Mouse (Mus musculus) hindbrain, embryonic 13.5 days (tissue): ENCODE measurements around the gene Spocd1. TPM values are rescaled to one million over a fixed set of nuclear protein-coding genes. Genes with fewer than 3 reads are reported as not detected.

Source experiments
- ATAC-seq: fragments of 200-750 bp; cut with Nextera tagmentation; 2 replicates; pipeline ENCODE4 v1.8.0; 2017; ENCODE audit warnings: moderate TSS enrichment; ENCODE audit not compliant: low FRiP score
- H3K27ac ChIP-seq: fragments of 300-500 bp; sonication (generic); 2 replicates; pipeline ENCODE4 v1.5.1; 2015; ENCODE audit warnings: inconsistent platforms, mild to moderate bottlenecking, moderate library complexity
- H3K27me3 ChIP-seq: fragments of 300-500 bp; sonication (generic); 2 replicates; pipeline ENCODE4 v1.6.1; 2015; ENCODE audit warnings: mild to moderate bottlenecking, inconsistent platforms
- H3K36me3 ChIP-seq: fragments of 300-500 bp; sonication (generic); 2 replicates; pipeline ENCODE4 v1.6.1; 2015; ENCODE audit warnings: mild to moderate bottlenecking, inconsistent platforms
- H3K4me1 ChIP-seq: fragments of 300-500 bp; sonication (generic); replicated peaks from 2 replicates; pipeline ENCODE4 v1.6.1; 2015; ENCODE audit warnings: inconsistent platforms
- H3K4me2 ChIP-seq: fragments of 300-500 bp; sonication (generic); 2 replicates; pipeline ENCODE4 v1.6.1; 2015; ENCODE audit warnings: inconsistent platforms, mild to moderate bottlenecking, moderate library complexity
- H3K4me3 ChIP-seq: fragments of 300-500 bp; sonication (generic); 2 replicates; pipeline ENCODE4 v1.5.1; 2015; ENCODE audit warnings: mild to moderate bottlenecking, inconsistent platforms
- H3K9ac ChIP-seq: fragments of 300-500 bp; sonication (generic); 2 replicates; pipeline ENCODE4 v1.6.1; 2015; ENCODE audit warnings: mild to moderate bottlenecking, inconsistent platforms
- H3K9me3 ChIP-seq: fragments of 300-500 bp; sonication (generic); 2 replicates; pipeline ENCODE4 v1.6.1; 2016; ENCODE audit warnings: inconsistent platforms
- WGBS: fragments of 180-500 bp; shearing (Covaris S2); methylation state at CpG from one replicate; pipeline ENCODE4 v1.1.7; 2015; 5-methylcytosine and 5-hydroxymethylcytosine counted together
- polyA plus RNA-seq: library from polyadenylated mRNA; unstranded; fragments of >200 nt; fragmentation: Nextera tagmentation; extraction: Ambion mirVana; gene quantifications from 2 replicates; pipeline ENCODE4 v1.2.1, GENCODE M21; 2015

Gene Spocd1
- polyA plus RNA-seq, 1 experiment from 2014 or later = not detected

DNA sequence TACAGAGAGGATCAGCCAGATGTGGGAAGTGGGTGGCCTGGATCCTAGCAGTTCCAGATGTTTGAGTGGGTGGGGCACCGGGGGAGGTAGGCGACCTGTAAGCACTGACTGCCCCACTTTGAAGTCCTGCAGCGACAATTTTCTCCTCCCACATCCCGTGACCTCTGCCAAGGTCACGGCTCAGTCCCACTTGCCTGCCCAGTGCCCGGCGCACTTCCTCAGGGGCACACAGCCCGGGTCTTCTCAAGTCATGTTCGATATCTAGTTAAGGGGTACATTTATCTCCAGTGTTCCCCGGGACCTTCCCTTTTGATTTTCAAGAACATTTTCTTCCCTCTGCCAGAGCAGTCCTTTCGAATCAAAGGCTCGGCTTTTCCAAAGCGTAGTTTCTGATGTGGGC lies 23.0 kb upstream of the Spocd1 start:
- Histone ChIP-seq H3K9me3 (no peaks in the 10 kb centered on the region), H3K36me3 (no peaks in the 10 kb centered on the region), H3K4me2 (no peak overlapping the region), H3K9ac (no peak overlapping the region), H3K4me1 (no peaks in the 10 kb centered on the region), H3K27me3 (no peaks in the 10 kb centered on the region), H3K27ac (no peak overlapping the region), H3K4me3 (no peak overlapping the region)
- 69% methylated on average over 13 of the region's 13 CpGs for WGBS
- ATAC-seq = no peak

DNA sequence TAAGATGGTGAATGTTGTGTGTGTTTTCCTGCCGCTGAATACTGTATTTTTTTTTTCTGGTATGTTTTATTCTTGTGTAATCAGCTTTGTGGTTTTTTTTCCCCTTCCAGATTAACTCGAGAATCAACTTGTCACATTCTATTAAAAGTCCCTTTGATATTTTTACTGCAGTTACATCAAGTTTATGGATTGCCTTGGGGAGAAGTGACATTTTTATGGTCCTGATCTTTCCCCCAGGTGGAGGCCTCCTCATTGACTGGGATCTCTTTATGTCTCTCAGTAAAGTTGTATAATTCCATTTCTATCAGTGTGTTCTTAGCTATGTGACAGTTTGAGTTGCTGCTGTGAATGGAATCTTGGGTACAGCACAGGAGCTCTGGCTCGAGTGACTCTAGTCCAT lies 20.2 kb upstream of the Spocd1 start:
- H3K27ac ChIP-seq = no peak overlapping the region
- H3K9me3 ChIP-seq = no peaks in the 10 kb centered on the region
- 71% methylated on average over 3 of the region's 3 CpGs for WGBS
- H3K27me3 ChIP-seq = no peaks in the 10 kb centered on the region
- no peak overlapping the region for H3K4me3 ChIP-seq
- H3K4me2 ChIP-seq = no peak overlapping the region
- ATAC-seq = no peak
- no peaks in the 10 kb centered on the region for H3K36me3 ChIP-seq
- peaks cover 5% of the 10 kb centered on the region for H3K4me1 ChIP-seq
- no peak overlapping the region for H3K9ac ChIP-seq

DNA sequence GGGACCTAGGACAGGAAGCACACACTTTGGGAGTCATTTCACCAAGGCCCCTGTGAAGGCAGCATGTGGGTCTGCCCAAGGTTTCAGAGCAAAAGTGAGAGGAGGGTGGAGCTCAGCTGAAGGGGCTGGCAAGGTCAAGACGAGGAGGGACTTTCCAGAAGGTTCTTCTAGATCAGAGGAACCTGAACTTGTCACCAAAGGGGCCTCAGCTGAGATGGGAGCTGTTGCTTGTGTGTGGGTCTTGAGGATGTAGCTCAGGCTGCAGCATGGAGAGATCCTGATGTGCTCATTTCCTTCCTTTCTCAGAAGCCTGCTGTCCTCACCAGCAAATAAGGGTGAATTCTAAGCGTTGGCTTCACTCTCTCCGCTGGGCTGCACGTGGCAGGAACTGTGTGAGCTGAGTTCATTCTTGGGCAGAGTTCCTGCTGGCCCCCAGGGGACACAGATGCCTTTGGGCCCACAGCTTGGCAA lies 19.8 kb upstream of the Spocd1 start:
- Histone ChIP-seq H3K9me3 (no peaks in the 10 kb centered on the region), H3K27ac (no peak overlapping the region), H3K36me3 (no peaks in the 10 kb centered on the region), H3K4me1 (peaks cover 10% of the 10 kb centered on the region), H3K4me3 (no peak overlapping the region), H3K4me2 (no peak overlapping the region), H3K9ac (no peak overlapping the region), H3K27me3 (no peaks in the 10 kb centered on the region)
- ATAC-seq = no peak
- 89% methylated on average over 4 of the region's 4 CpGs for WGBS

DNA sequence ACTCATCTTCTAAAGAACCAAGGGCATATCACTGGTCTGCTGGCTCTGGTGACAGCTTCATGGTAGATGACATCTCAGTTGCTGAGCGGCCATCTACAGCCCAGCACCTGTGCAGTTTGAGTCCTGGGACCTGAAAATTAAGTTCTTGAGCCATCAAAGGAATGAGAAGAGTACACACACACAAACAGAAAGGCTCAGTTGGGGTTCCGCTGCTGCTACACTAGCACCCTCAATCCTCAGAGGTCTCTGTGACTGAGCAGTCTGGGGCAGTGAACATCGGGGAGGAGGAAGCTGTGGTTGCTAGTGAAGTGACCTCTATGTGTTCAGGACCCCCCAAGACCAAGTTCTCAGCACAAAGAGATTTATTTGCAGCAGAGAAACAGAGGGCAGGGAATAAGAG lies 16.1 kb upstream of the Spocd1 start:
- H3K4me1 ChIP-seq = peaks cover 15% of the 10 kb centered on the region
- no peak for ATAC-seq
- no peaks in the 10 kb centered on the region for H3K27me3 ChIP-seq
- H3K4me3 ChIP-seq = no peak overlapping the region
- H3K9ac ChIP-seq = 0 out of 2 replicates have a peak overlapping the region, but pooled peaks have one; percentile 35
- no peaks in the 10 kb centered on the region for H3K9me3 ChIP-seq
- no peak overlapping the region for H3K27ac ChIP-seq
- 77% methylated on average over 3 of the region's 3 CpGs for WGBS
- H3K36me3 ChIP-seq = no peaks in the 10 kb centered on the region
- no peak overlapping the region for H3K4me2 ChIP-seq

DNA sequence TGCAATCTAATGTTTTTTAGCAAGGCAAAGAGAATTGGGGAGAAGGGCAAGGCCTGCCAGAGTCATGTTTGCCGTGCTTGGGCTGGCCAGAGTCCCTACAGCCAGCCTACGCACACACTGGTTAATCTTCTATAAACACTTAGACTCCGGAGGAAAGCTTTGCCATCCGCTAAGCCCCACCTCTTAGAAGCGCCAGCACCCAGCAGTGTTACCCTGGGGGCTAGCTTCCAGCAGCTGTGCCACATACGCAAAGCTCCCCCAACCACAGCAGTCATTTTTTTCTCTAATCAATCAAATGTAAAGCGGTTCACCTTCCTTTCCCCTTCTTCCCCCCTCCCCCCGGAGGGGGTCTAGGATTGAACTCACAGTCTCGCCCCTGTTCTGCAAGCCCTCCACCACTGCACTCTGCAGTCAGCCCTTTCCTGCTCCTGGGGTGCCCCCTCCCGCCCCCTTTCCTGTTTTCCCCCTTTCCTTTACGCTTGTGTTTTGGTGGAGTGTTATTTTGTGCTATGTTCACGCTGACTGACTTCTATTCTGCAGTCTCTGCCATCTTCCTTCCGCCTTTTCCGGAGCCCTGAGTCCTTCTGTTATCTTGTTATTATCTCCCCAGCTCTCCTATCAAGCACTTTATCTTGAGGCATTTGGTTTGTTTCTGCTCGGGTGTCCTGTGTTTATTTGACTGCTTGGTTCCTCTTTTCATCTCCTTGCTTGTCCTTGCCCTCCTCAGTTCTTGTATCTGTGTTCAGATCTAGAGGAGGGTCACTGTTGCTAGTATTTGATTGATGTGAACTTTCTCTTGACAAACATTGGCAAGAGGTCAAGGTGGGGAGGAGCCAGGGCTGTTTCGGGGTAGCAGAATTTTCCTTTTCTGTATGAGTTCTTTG lies 15.0 kb upstream of the Spocd1 start:
- Histone ChIP-seq H3K4me2 (0 out of 2 replicates have a peak overlapping the region, but pooled peaks have one; percentile 8), H3K27me3 (no peaks in the 10 kb centered on the region), H3K4me3 (no peak overlapping the region), H3K9me3 (no peaks in the 10 kb centered on the region), H3K9ac (no peak overlapping the region), H3K36me3 (no peaks in the 10 kb centered on the region), H3K4me1 (peaks cover 15% of the 10 kb centered on the region), H3K27ac (peak overlapping the region; percentile 30; the same call in 1 of the 2 replicates)
- ATAC-seq = no peak
- 14% methylated on average over 16 of the region's 16 CpGs for WGBS

DNA sequence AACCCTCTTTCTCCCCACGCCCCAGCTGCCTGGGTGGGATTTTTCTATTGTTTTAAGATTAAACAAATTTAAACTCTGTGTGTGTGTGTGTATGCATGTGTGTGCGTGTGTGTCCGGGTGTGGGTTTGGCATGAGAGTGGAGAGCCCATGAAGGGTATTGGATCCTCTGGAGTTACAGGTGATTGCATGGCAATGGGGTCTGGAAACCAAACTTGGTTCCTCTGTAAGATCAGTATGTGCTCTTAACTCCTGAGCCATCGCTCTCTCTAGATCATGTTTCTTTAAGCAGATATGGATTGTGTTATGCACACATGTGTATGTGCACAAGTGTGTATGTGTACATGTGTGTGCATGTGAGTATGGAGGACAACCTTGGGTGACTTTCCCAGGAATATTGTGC lies 14.4 kb upstream of the Spocd1 start:
- Histone ChIP-seq H3K4me1 (peaks cover 15% of the 10 kb centered on the region), H3K36me3 (no peaks in the 10 kb centered on the region), H3K9ac (no peak overlapping the region), H3K27me3 (no peaks in the 10 kb centered on the region), H3K27ac (no peak overlapping the region), H3K4me2 (no peak overlapping the region), H3K4me3 (no peak overlapping the region), H3K9me3 (no peaks in the 10 kb centered on the region)
- no peak for ATAC-seq
- WGBS = 58% methylated on average over 4 of the region's 4 CpGs

DNA sequence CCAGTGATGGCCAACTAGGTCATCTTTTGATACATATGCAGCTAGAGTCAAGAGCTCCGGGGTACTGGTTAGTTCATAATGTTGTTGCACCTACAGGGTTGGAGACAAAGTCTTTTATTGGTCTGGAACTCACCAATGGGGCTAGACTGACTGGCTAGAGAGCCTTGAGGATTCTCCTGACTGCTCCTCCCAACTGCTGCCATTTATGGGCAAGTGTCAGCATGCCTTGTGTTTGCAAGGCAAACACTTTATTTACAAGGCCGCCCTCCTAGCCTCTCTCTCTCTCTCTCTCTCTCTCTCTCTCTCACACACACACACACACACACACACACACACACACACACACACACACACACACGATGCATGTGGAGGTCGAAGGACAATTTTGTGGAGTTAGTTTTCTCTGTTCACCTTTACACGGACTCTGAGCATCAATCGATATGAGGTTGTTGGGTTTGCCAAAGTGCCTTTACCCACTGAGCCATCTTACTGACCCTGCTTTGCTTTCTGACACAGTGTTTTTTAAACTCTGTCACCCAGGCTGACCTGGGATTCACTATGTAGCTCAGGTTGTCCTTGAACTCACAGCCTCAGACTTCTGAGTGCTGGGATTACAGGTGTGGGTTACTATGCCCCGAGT lies 13.6 kb upstream of the Spocd1 start:
- Histone ChIP-seq H3K36me3 (no peaks in the 10 kb centered on the region), H3K4me2 (no peak overlapping the region), H3K9ac (no peak overlapping the region), H3K27ac (no peak overlapping the region), H3K27me3 (no peaks in the 10 kb centered on the region), H3K9me3 (no peaks in the 10 kb centered on the region), H3K4me1 (peaks cover 15% of the 10 kb centered on the region), H3K4me3 (no peak overlapping the region)
- 87% methylated on average over 7 of the region's 7 CpGs for WGBS
- ATAC-seq = no peak

DNA sequence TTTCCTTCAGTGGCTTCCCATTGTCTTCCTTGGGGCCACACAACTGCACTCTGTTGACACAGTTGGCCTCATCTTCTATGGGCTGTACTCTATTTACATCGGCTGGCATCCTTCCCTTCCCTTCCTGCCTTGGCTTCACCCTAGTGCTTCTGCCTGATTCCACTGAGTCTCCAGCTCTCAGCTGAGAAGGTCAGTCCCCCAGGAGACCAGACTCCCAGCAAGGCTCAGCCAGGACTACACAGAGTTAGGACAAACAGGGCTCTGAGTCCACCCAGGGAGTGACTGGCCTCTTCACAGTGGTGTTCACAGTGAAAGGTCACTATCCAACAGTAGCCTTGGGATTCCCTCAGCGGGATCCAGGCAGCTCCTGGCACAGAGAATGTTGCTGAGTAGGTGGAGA lies 12.9 kb upstream of the Spocd1 start:
- Histone ChIP-seq H3K4me3 (no peak overlapping the region), H3K36me3 (no peaks in the 10 kb centered on the region), H3K27ac (peak overlapping the region; percentile 52; the same call in 1 of the 2 replicates), H3K27me3 (no peaks in the 10 kb centered on the region), H3K9me3 (no peaks in the 10 kb centered on the region), H3K9ac (no peak overlapping the region), H3K4me2 (no peak overlapping the region), H3K4me1 (peaks cover 21% of the 10 kb centered on the region)
- 42% methylated on average over 2 of the region's 2 CpGs for WGBS
- ATAC-seq = no peak

DNA sequence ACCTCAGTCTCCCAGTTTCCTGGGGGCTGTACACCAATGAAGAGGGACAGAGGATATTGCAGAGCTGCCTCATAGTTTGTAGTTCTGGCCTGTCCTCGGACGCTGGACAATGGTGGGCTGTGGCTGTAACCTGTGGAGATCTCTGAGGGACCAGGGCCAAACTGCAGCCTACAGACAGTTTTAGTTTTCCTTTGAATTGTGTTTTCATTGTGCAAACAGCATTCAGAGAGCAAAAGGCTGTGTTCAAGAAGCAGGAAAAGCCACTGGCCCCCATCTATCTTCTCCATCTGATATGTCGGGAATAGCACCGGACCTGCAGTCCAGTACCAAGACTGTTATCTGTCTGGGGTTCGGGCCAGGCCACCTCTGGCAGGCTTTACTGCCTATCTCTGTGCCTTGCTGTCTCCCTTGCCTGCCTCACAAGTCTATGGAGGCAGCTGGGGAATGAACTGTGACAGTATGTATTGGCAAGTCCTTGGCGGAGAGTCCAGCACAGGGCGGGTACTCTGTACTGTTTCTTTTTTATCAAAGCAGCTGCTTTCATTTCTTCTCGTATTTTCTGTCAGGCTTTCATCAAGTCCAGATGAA lies 11.9 kb upstream of the Spocd1 start:
- H3K9me3 ChIP-seq = no peaks in the 10 kb centered on the region
- H3K4me3 ChIP-seq = no peak overlapping the region
- H3K9ac ChIP-seq = no peak overlapping the region
- no peaks in the 10 kb centered on the region for H3K27me3 ChIP-seq
- ATAC-seq = no peak
- H3K4me1 ChIP-seq = peaks cover 25% of the 10 kb centered on the region
- H3K27ac ChIP-seq = no peak overlapping the region; the same call in 1 of the 2 replicates
- no peaks in the 10 kb centered on the region for H3K36me3 ChIP-seq
- 62% methylated on average over 8 of the region's 8 CpGs for WGBS
- no peak overlapping the region for H3K4me2 ChIP-seq

DNA sequence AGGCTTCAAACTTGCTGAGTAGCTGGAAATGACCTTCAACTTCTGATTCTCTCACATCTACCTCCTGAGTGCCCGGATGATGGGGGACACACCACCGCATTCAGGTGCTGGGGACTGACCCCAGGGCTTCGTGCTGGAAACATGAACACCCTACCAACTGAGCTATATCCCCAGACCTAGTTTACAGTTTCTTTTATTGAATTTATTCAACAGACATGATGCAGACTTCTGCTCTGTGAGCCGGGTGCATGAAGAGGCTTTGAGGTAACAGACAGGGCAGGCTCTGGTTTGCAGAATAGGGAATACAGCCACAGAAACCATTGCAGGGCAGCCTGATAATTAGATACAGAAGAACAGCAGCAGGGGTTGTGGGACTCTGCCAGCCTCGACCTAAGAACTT lies 10.6 kb upstream of the Spocd1 start:
- Histone ChIP-seq H3K4me2 (no peak overlapping the region), H3K4me1 (peaks cover 23% of the 10 kb centered on the region), H3K27ac (no peak overlapping the region), H3K36me3 (no peaks in the 10 kb centered on the region), H3K9me3 (no peaks in the 10 kb centered on the region), H3K27me3 (no peaks in the 10 kb centered on the region), H3K9ac (no peak overlapping the region), H3K4me3 (no peak overlapping the region)
- ATAC-seq = no peak
- WGBS = 87% methylated on average over 5 of the region's 5 CpGs

DNA sequence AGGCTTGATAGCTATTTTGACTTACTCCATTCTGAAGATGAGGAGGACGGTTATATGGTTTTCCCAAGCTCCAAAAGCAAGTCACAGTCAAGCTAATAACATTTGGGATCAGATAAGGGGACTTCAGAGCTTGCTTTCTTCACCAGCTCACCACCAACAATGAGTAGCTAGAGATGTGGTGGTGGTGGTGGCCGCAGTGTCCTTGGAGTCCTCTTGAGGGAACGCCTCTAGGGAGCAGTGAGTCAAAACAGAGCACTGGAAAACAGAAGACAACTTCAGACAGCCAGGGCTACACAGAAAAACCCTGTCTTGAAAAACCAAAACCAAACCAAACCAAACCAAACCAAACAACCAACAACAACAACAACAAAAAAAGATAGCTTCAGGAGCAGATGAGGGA lies 10.1 kb upstream of the Spocd1 start:
- H3K9ac ChIP-seq = no peak overlapping the region
- H3K4me3 ChIP-seq = no peak overlapping the region
- peaks cover 19% of the 10 kb centered on the region for H3K4me1 ChIP-seq
- H3K4me2 ChIP-seq = no peak overlapping the region
- ATAC-seq = no peak
- H3K36me3 ChIP-seq = no peaks in the 10 kb centered on the region
- 79% methylated on average over 3 of the region's 3 CpGs for WGBS
- no peak overlapping the region for H3K27ac ChIP-seq
- H3K9me3 ChIP-seq = no peaks in the 10 kb centered on the region
- H3K27me3 ChIP-seq = no peaks in the 10 kb centered on the region

DNA sequence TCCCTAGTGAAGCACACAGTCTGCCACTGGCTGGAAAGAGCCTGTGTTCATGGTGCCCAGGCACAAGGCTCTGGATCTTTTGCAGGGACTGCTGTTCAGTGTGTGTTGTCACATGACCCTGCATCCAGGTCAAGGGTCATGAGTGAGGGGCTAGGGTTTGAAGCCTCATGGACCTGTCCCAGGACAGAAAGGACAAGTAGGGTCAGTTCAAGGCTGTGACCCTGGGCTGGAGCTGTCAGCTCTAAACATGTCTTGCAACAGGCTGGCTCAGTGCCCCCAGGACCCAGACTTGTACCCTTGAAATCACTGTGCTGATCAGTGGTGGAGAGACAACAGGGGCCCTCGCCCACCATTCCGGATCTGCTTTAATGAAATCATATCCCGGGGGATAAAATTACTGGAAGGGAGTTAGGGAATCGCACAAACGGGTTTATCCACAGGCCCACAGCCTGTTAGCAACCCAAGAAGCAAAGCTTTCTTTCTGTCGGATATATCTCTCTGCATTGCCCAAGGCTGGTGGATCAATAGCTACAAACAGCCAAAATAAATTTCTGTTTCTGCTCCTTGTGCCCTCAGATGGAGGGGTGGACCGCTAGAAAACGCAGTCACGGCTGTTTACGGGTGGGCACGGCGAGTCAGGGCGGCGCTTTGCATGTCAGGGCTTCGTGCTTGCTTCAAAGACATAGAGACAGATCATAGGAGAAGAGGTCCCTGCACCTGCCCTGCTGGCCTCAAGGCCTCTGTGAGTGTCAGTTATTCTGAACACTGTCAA lies 8.3 kb upstream of the Spocd1 start:
- Histone ChIP-seq H3K27ac (no peak overlapping the region), H3K4me2 (no peak overlapping the region), H3K27me3 (no peaks in the 10 kb centered on the region), H3K9ac (no peak overlapping the region), H3K4me1 (peaks cover 14% of the 10 kb centered on the region; the same call in 1 of the 2 replicates), H3K4me3 (no peak overlapping the region), H3K36me3 (no peaks in the 10 kb centered on the region), H3K9me3 (no peaks in the 10 kb centered on the region)
- no peak for ATAC-seq
- WGBS = 90% methylated on average over 15 of the region's 15 CpGs
